Mouse (Mus musculus): ENCODE measurements at regions not wholly inside any gene's neighbourhood (a gene's known extent, or its start where the extent isn't known, plus 50 kb on each side); places are given as distances from the start of the nearest gene placed in this dataset.
A peak's percentile ranks its signal among the peaks of the same experiment; 100 is the strongest.

GRCm38 (mm10) chr10:15174421-15174820 is 456.4 kb upstream of the Gje1 start:
- no peaks in the 10 kb centered on the region for H3K36me3 ChIP-seq (ENCODE audit: control insufficient read depth, insufficient read depth, low read length)
- no peak overlapping the region for H3K27ac ChIP-seq (replicated peaks; ENCODE audit: low read depth, low read length)
- ATAC-seq (ENCODE audit: low read depth) (no peak), DNase-seq (ENCODE audit: low spot score) (peak; percentile 26)
- H3K9ac ChIP-seq (ENCODE audit: low read depth, low read length) = no peak overlapping the region
- 45% methylated on average over 1 of the region's 1 CpGs for WGBS
- no peak overlapping the region for H3K4me3 ChIP-seq (ENCODE audit: low read depth, low read length)
- no peak overlapping the region for H3K4me2 ChIP-seq (ENCODE audit: low read depth, low read length)
- H3K9me3 ChIP-seq (ENCODE audit: control insufficient read depth, low read length) = no peaks in the 10 kb centered on the region
- H3K27me3 ChIP-seq (replicated peaks; ENCODE audit: control insufficient read depth, insufficient read depth, low read length) = no peaks in the 10 kb centered on the region
- H3K4me1 ChIP-seq (ENCODE audit: control insufficient read depth, insufficient read depth, low read length) = no peaks in the 10 kb centered on the region

- H3K27me3 ChIP-seq (replicated peaks; ENCODE audit: control insufficient read depth, insufficient read depth, low read length) = no peaks in the 10 kb centered on the region
- no peak overlapping the region for H3K27ac ChIP-seq (replicated peaks; ENCODE audit: low read depth, low read length)
- H3K9ac ChIP-seq (ENCODE audit: low read depth, low read length) = no peak overlapping the region
- WGBS = 76% methylated on average over 1 of the region's 1 CpGs
- DNase-seq (ENCODE audit: low spot score) = no peak
- H3K36me3 ChIP-seq (ENCODE audit: control insufficient read depth, insufficient read depth, low read length) = no peaks in the 10 kb centered on the region
- H3K4me2 ChIP-seq (ENCODE audit: low read depth, low read length) = no peak overlapping the region
- no peaks in the 10 kb centered on the region for H3K4me1 ChIP-seq (ENCODE audit: control insufficient read depth, insufficient read depth, low read length)
- H3K9me3 ChIP-seq (ENCODE audit: control insufficient read depth, low read length) = no peaks in the 10 kb centered on the region
- H3K4me3 ChIP-seq (ENCODE audit: low read depth, low read length) = no peak overlapping the region
- ATAC-seq (ENCODE audit: low read depth) = no peak
Observed at GRCm38 (mm10) chr10:15172558-15172957, 454.5 kb upstream of the Gje1 start.

- no peaks in the 10 kb centered on the region for H3K27me3 ChIP-seq (replicated peaks; ENCODE audit: control insufficient read depth, insufficient read depth, low read length)
- ATAC-seq (ENCODE audit: low read depth) (no peak), DNase-seq (ENCODE audit: low spot score) (no peak)
- no peak overlapping the region for H3K4me2 ChIP-seq (ENCODE audit: low read depth, low read length)
- no peak overlapping the region for H3K27ac ChIP-seq (replicated peaks; ENCODE audit: low read depth, low read length)
- no peaks in the 10 kb centered on the region for H3K9me3 ChIP-seq (ENCODE audit: control insufficient read depth, low read length)
- H3K4me3 ChIP-seq (ENCODE audit: low read depth, low read length) = no peak overlapping the region
- H3K36me3 ChIP-seq (ENCODE audit: control insufficient read depth, insufficient read depth, low read length) = no peaks in the 10 kb centered on the region
- no peaks in the 10 kb centered on the region for H3K4me1 ChIP-seq (ENCODE audit: control insufficient read depth, insufficient read depth, low read length)
- 76% methylated on average over 2 of the region's 2 CpGs for WGBS
- no peak overlapping the region for H3K9ac ChIP-seq (ENCODE audit: low read depth, low read length)
Observed at GRCm38 (mm10) chr10:15140703-15141102, 422.7 kb upstream of the Gje1 start.

All from embryonic facial prominence, embryonic 14.5 days (tissue).